In genomic region chr17:63467866-63468265, GRCm38 (mm10) we compare ENCODE assay signal across 9 mouse cellular contexts. TPM values are rescaled to one million over a fixed set of nuclear protein-coding genes. Genes with fewer than 3 reads are reported as not detected.
A peak's percentile ranks its signal among the peaks of the same experiment; 100 is the strongest.
DNase-seq lines count a peak whose midpoint lies in the region; ATAC-seq lines count a peak whose summit lies in the region.
"Had no signal": no experiment of that assay in that cellular context is flagged by ENCODE, and none has a peak within 500 bp of the region (broad histone marks: within the 10 kb centered on the region; RNA-seq: fewer than 3 reads in every experiment).

No protein-coding gene starts in this region.

- H3K4me1 ChIP-seq in forebrain, embryonic 16.5 days (replicated peaks; ENCODE audit: control insufficient read depth, insufficient read depth, low read length), result peaks cover 8% of the 10 kb centered on the region
- H3K4me1 ChIP-seq in hindbrain, embryonic 16.5 days (ENCODE audit: control insufficient read depth, insufficient read depth, low read depth, low read length), result no peaks in the 10 kb centered on the region

- no peak overlapping the region for H3K27ac ChIP-seq in forebrain, embryonic 16.5 days (ENCODE audit: low read length)
- H3K27ac ChIP-seq in hindbrain, embryonic 16.5 days (ENCODE audit: low read depth, low read length), result no peak overlapping the region

- no peak overlapping the region for H3K9ac ChIP-seq in forebrain, embryonic 16.5 days (replicated peaks; ENCODE audit: low read depth, low read length)
- H3K9ac ChIP-seq in hindbrain, embryonic 16.5 days (ENCODE audit: low read depth, low read length), result no peak overlapping the region

- DNase-seq in urinary bladder, postnatal 14 days (ENCODE audit: low spot score), result peak; percentile 60
- DNase-seq in urinary bladder, adult 2 months (ENCODE audit: low spot score), result no peak
- peak; percentile 28 for DNase-seq in cerebellum, adult 11-12 months
- DNase-seq in left cerebral cortex, postnatal 36 days (ENCODE audit: low spot score in 2 of 2), result peak; percentile 53 to 62
- peak; percentile 64 for DNase-seq in testis, postnatal 10 days (ENCODE audit: low spot score)

- intact Hi-C loops in left cerebral cortex, postnatal 36 days (cut with DNase I), result loop anchor here (2.0 to 5.0 kb wide), 2 partner anchors 36 to 143 kb away; no protein-coding TSS in a partner anchor

- no peaks in the 10 kb centered on the region for H3K27me3 ChIP-seq in forebrain, embryonic 16.5 days (replicated peaks; ENCODE audit: control insufficient read depth, insufficient read depth, low read length)
- no peaks in the 10 kb centered on the region for H3K27me3 ChIP-seq in hindbrain, embryonic 16.5 days (replicated peaks; ENCODE audit: control insufficient read depth, insufficient read depth, low read length)

- no peak overlapping the region for H3K4me3 ChIP-seq in forebrain, embryonic 16.5 days (replicated peaks; ENCODE audit: low read length)
- no peak overlapping the region for H3K4me3 ChIP-seq in hindbrain, embryonic 16.5 days (ENCODE audit: low read length)
- H3K4me3 ChIP-seq: erythroblast, embryonic 14.5 days had no signal

- 2% methylated on average over 6 of the region's 6 CpGs for WGBS in forebrain, embryonic 16.5 days
- 4% methylated on average over 6 of the region's 6 CpGs for WGBS in hindbrain, embryonic 16.5 days

- no peaks in the 10 kb centered on the region for H3K36me3 ChIP-seq in forebrain, embryonic 16.5 days (ENCODE audit: control insufficient read depth, insufficient read depth)
- no peaks in the 10 kb centered on the region for H3K36me3 ChIP-seq in hindbrain, embryonic 16.5 days (ENCODE audit: control insufficient read depth, insufficient read depth, low read length)

- no peaks in the 10 kb centered on the region for H3K9me3 ChIP-seq in forebrain, embryonic 16.5 days (ENCODE audit: control insufficient read depth, low read length)
- no peaks in the 10 kb centered on the region for H3K9me3 ChIP-seq in hindbrain, embryonic 16.5 days (ENCODE audit: control insufficient read depth, low read length)

- H3K4me2 ChIP-seq in forebrain, embryonic 16.5 days (ENCODE audit: low read length), result no peak overlapping the region
- no peak overlapping the region for H3K4me2 ChIP-seq in hindbrain, embryonic 16.5 days (ENCODE audit: low read length)

- ATAC-seq in forebrain, embryonic 16.5 days, result peak; percentile 72
- peak; percentile 71 for ATAC-seq in hindbrain, embryonic 16.5 days
- peak; percentile 76 for ATAC-seq in monocyte, adult 5-6 weeks (replicated peaks; ENCODE audit: insufficient number of reproducible peaks, low FRiP score, low TSS enrichment, poor library complexity, severe bottlenecking)

RNA-seq across cellular contexts. Expression of gene Fbxl17, which starts 32.0 kb away (rescaled TPM):
- polyA plus RNA-seq in urinary bladder, adult 2 months (2012; rRNA removed), result 11.8 and 14.0 TPM in 2 replicates
- 7.3 and 7.8 TPM in 2 replicates for polyA plus RNA-seq in forebrain, embryonic 16.5 days (2015; fragmentation: Nextera tagmentation; extraction: Ambion mirVana)
- 9.5 and 10.5 TPM in 2 replicates for polyA plus RNA-seq in hindbrain, embryonic 16.5 days (2015; fragmentation: Nextera tagmentation; extraction: Ambion mirVana)
- 10 to 100 TPM; 61.9 to 65.9 TPM for total RNA-seq in left cerebral cortex, postnatal 36 days (2021)
- 21.5 to 25.7 TPM (median 23.9 TPM) in 3 replicates for total RNA-seq in monocyte, adult 5-6 weeks (2017)
